Mouse (Mus musculus): ENCODE data around the gene Trarg1. TPM values are rescaled to one million over a fixed set of nuclear protein-coding genes. Genes with fewer than 3 reads are reported as not detected.

Gene Trarg1
- polyA plus RNA-seq, 1 experiment from 2014 or later, result 0.23 TPM

DNA sequence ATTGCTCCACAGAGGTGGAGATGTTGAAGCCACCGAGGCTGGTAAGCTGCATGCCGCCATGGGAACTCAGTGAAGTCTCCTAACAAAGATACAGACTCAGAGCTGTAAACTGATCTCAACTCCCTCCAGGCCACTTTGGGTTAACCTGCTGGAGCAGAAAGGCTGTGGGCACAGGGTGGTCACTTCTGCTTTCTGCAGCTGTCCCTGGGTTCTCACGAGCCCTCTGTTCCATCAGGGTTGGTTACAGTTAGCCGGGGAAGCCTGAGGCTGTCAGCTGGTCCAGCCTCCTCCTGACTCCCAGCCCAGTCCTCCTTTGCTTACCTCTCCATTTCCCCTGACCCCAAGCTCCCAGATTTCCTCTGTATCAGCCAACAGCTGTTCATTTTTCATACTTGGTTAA lies 11.8 kb upstream of the Trarg1 start:
- 25% methylated on average over 4 of the region's 4 CpGs for WGBS
- no peak overlapping the region for H3K4me2 ChIP-seq (ENCODE audit: low read length)
- DNase-seq (ENCODE audit: low spot score) (no peak), ATAC-seq (no peak)
- no peaks in the 10 kb centered on the region for H3K9me3 ChIP-seq (replicated peaks; ENCODE audit: control insufficient read depth, low read length)
- no peak overlapping the region for H3K9ac ChIP-seq (ENCODE audit: low read length)
- no peaks in the 10 kb centered on the region for H3K4me1 ChIP-seq (ENCODE audit: control insufficient read depth, insufficient read depth, low read length)
- no peak overlapping the region for H3K27ac ChIP-seq (ENCODE audit: low read depth, low read length)
- no peaks in the 10 kb centered on the region for H3K36me3 ChIP-seq (ENCODE audit: control insufficient read depth, insufficient read depth, low read length)
- peaks cover 61% of the 10 kb centered on the region for H3K27me3 ChIP-seq (replicated peaks; ENCODE audit: control insufficient read depth, insufficient read depth, low read length)
- H3K4me3 ChIP-seq (ENCODE audit: low read depth, low read length), result no peak overlapping the region

DNA sequence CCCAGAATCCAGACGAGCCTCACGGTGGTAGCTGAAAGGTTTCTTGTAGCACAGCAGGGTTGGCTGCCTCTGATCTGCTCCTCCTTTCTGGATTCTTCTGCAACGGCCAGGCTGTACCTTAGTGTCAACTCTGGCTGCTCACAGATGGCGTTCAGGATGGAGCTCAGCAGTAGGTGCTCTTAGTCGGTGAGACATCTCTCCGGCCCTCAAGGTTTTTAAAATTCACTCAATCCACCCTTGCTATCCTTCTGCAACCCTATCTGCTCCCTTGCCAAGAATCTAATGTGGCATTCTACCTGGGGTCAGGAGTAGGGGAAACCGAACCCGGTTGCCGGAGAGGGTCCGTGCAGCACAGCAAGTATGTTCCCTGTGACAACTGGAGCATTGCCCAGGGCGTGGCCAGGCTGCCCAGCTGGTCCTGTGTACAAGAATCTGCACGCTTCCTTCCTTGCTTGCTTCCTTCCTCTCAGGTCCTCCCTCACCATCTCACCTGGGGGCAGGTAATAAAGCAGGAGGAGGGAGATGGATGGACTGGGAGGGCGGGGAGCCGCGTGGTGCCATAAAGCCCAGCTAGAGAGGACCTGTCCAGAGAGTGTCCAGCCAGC lies 7.6 kb upstream of the Trarg1 start, which contains the start of gene Bhlha9:
TSS of gene Bhlha9 (plus strand) at position 600 of the 605 bp plus-strand sequence.
- no peaks in the 10 kb centered on the region for H3K9me3 ChIP-seq (replicated peaks; ENCODE audit: control insufficient read depth, low read length)
- no peak for DNase-seq (ENCODE audit: low spot score)
- peak within 1 kb of the TSS; percentile 56 for H3K4me2 ChIP-seq (ENCODE audit: low read length)
- H3K36me3 ChIP-seq (ENCODE audit: control insufficient read depth, insufficient read depth, low read length), result no peaks in the 10 kb centered on the region
- no peaks in the 10 kb centered on the region for H3K4me1 ChIP-seq (ENCODE audit: control insufficient read depth, insufficient read depth, low read length)
- no peak within 1 kb of the TSS for H3K27ac ChIP-seq (ENCODE audit: low read depth, low read length)
- H3K9ac ChIP-seq (ENCODE audit: low read length), result peak within 1 kb of the TSS; percentile 53
- H3K27me3 ChIP-seq (replicated peaks; ENCODE audit: control insufficient read depth, insufficient read depth, low read length), result peaks cover 56% of the 10 kb centered on the region
- no peak for ATAC-seq
- 57% methylated on average over 15 of the region's 15 CpGs for WGBS
- peak within 1 kb of the TSS; percentile 29 for H3K4me3 ChIP-seq (ENCODE audit: low read depth, low read length)

DNA sequence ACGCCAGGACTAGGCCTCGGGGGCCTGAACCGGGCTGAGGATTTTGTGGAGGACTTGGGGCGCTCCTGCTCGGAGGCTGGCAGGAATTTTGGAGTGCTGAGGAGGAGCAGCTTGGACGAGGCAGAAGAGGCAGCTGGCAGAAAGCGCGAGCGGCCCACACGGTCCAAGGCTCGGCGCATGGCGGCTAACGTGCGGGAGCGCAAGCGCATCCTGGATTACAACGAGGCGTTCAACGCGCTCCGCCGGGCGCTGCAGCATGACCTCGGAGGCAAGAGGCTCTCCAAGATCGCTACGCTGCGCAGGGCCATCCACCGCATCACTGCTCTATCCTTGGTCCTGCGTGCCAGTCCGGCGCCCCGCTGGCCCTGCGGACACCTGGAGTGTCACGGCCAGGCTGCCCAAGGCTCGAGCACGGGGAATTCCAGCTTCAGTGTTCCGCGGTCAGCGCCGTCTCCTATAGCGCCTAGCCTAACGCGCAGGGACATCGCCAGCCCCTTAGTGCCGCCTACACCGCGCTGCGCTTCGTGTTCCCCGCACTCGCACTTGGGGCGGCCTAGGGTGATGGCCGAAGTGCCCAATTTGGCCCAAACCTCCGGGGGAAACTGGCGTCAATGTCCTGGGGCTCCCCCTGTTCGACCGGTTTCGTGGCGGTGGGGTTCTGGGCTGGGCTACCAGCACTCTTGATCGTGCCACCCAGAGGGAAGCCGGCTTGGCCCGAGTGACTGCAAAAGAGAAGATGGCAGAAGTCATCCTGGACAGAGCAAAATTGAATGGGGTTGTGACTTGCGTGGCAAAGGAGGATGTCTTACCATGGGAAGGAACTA lies 6.8 kb upstream of the Trarg1 start:
- H3K27ac ChIP-seq (ENCODE audit: low read depth, low read length), result no peak overlapping the region
- no peaks in the 10 kb centered on the region for H3K4me1 ChIP-seq (ENCODE audit: control insufficient read depth, insufficient read depth, low read length)
- H3K9ac ChIP-seq (ENCODE audit: low read length), result peak overlapping the region; percentile 53
- H3K9me3 ChIP-seq (replicated peaks; ENCODE audit: control insufficient read depth, low read length), result no peaks in the 10 kb centered on the region
- H3K4me3 ChIP-seq (ENCODE audit: low read depth, low read length), result peak overlapping the region; percentile 29
- 3% methylated on average over 63 of the region's 64 CpGs for WGBS
- ATAC-seq, result no peak
- peak overlapping the region; percentile 56 for H3K4me2 ChIP-seq (ENCODE audit: low read length)
- H3K27me3 ChIP-seq (replicated peaks; ENCODE audit: control insufficient read depth, insufficient read depth, low read length), result peaks cover 48% of the 10 kb centered on the region
- H3K36me3 ChIP-seq (ENCODE audit: control insufficient read depth, insufficient read depth, low read length), result no peaks in the 10 kb centered on the region
- DNase-seq (ENCODE audit: low spot score), result peak; percentile 33

DNA sequence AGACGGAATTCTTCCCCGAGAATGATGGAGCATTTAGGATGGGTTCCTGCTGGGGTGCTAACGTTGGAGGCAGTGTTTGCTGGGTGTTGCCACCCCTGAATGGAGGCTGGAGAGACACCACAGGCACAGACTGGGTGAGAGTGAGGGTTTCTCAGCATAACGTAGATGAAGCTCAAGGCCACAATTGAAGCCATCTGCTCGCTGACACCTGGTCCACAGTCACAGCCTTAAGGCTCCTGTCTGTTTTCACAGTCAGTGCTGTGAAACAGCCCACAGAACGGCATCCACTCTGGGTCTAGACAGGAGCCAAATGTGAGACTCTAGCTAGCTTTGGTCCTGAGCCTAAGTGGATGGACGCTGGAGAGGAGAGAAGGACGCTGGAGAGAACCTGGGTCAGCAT lies 5.4 kb upstream of the Trarg1 start:
- Histone ChIP-seq H3K9me3 (replicated peaks; ENCODE audit: control insufficient read depth, low read length) (no peaks in the 10 kb centered on the region), H3K4me3 (ENCODE audit: low read depth, low read length) (no peak overlapping the region), H3K36me3 (ENCODE audit: control insufficient read depth, insufficient read depth, low read length) (no peaks in the 10 kb centered on the region), H3K4me1 (ENCODE audit: control insufficient read depth, insufficient read depth, low read length) (no peaks in the 10 kb centered on the region), H3K9ac (ENCODE audit: low read length) (no peak overlapping the region), H3K27ac (ENCODE audit: low read depth, low read length) (no peak overlapping the region), H3K27me3 (replicated peaks; ENCODE audit: control insufficient read depth, insufficient read depth, low read length) (peaks cover 45% of the 10 kb centered on the region), H3K4me2 (ENCODE audit: low read length) (no peak overlapping the region)
- ATAC-seq (no peak), DNase-seq (ENCODE audit: low spot score) (no peak)
- 50% methylated on average over 8 of the region's 8 CpGs for WGBS

DNA sequence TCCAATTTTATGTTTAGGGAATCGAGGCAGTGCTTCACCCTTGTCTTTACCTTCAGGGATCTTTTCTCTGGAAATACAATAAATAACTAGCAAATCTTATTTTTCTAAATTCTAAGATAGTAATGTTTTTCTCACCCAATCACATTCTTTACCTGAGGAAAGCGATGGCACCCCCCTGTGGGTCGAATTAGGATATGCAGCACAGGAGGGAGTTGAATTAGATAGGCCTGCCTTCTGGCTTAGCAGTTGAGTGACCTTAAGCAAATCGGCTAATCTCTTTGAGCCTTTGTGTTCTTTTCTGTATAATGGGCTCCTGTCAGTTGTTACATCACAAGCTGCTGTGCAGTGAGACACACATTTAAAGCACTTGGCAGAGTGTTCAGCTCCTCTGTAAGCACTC lies 4.9 kb upstream of the Trarg1 start:
- ATAC-seq, result no peak
- H3K9ac ChIP-seq (ENCODE audit: low read length), result no peak overlapping the region
- no peaks in the 10 kb centered on the region for H3K9me3 ChIP-seq (replicated peaks; ENCODE audit: control insufficient read depth, low read length)
- no peak overlapping the region for H3K4me3 ChIP-seq (ENCODE audit: low read depth, low read length)
- DNase-seq (ENCODE audit: low spot score), result no peak
- WGBS, result 38% methylated on average over 4 of the region's 4 CpGs
- H3K27ac ChIP-seq (ENCODE audit: low read depth, low read length), result no peak overlapping the region
- peaks cover 45% of the 10 kb centered on the region for H3K27me3 ChIP-seq (replicated peaks; ENCODE audit: control insufficient read depth, insufficient read depth, low read length)
- H3K4me1 ChIP-seq (ENCODE audit: control insufficient read depth, insufficient read depth, low read length), result no peaks in the 10 kb centered on the region
- no peaks in the 10 kb centered on the region for H3K36me3 ChIP-seq (ENCODE audit: control insufficient read depth, insufficient read depth, low read length)
- no peak overlapping the region for H3K4me2 ChIP-seq (ENCODE audit: low read length)

DNA sequence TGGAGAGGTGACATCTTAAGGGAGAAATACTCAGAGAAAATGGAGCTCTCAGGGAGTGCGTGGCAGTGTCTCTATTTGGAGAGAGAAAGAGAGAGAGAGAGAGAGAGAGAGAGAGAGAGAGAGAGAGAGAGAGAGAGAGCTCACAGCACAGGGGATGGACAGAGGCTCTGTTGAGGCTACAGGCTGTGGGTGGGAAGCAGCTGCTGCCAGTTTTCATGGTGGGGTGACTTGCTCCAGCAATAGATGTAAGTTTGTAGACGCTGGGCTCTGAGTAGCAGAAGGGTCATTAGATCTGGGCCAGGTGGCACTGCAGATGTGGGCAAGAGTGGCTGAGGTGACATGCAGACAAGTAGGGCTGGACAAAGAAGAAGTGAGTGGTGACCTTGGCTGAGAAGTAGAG lies 6.0 kb downstream of the Trarg1 start:
- H3K4me1 ChIP-seq (ENCODE audit: control insufficient read depth, insufficient read depth, low read length), result no peaks in the 10 kb centered on the region
- H3K27me3 ChIP-seq (replicated peaks; ENCODE audit: control insufficient read depth, insufficient read depth, low read length), result no peaks in the 10 kb centered on the region; the same call in 1 of the 2 replicates
- H3K36me3 ChIP-seq (ENCODE audit: control insufficient read depth, insufficient read depth, low read length), result no peaks in the 10 kb centered on the region
- H3K4me2 ChIP-seq (ENCODE audit: low read length), result no peak overlapping the region
- WGBS, result 73% methylated on average over 2 of the region's 2 CpGs
- H3K27ac ChIP-seq (ENCODE audit: low read depth, low read length), result no peak overlapping the region
- H3K9ac ChIP-seq (ENCODE audit: low read length), result no peak overlapping the region
- H3K4me3 ChIP-seq (ENCODE audit: low read depth, low read length), result no peak overlapping the region
- no peaks in the 10 kb centered on the region for H3K9me3 ChIP-seq (replicated peaks; ENCODE audit: control insufficient read depth, low read length)
- DNase-seq (ENCODE audit: low spot score) (no peak), ATAC-seq (no peak)

DNA sequence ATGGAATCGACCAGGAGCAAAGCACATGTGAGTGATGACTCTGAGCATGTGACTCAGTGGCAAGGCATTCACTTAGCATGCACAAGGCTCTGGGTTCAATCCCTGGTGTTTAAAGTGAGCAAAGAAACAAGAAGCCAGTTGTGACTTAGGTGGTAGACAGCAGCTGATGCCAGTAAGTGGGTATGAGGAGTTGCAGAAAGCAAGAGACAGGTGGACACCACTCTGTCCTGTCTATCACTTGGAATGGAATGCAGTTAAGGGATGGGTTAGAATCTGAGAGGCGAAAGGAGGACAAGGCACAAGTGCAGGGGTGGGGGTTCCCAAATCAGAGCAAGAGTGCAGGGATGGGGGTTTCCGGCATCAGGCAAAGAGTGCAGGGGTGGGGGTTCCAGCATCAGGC lies 12.5 kb downstream of the Trarg1 start:
- Histone ChIP-seq H3K9ac (ENCODE audit: low read length) (no peak overlapping the region), H3K27me3 (replicated peaks; ENCODE audit: control insufficient read depth, insufficient read depth, low read length) (no peaks in the 10 kb centered on the region), H3K4me3 (ENCODE audit: low read depth, low read length) (no peak overlapping the region), H3K36me3 (ENCODE audit: control insufficient read depth, insufficient read depth, low read length) (no peaks in the 10 kb centered on the region), H3K4me1 (ENCODE audit: control insufficient read depth, insufficient read depth, low read length) (no peaks in the 10 kb centered on the region), H3K4me2 (ENCODE audit: low read length) (no peak overlapping the region), H3K27ac (ENCODE audit: low read depth, low read length) (no peak overlapping the region), H3K9me3 (replicated peaks; ENCODE audit: control insufficient read depth, low read length) (no peaks in the 10 kb centered on the region)
- no peak for DNase-seq (ENCODE audit: low spot score)
- no peak for ATAC-seq
- 80% methylated on average over 3 of the region's 3 CpGs for WGBS

DNA sequence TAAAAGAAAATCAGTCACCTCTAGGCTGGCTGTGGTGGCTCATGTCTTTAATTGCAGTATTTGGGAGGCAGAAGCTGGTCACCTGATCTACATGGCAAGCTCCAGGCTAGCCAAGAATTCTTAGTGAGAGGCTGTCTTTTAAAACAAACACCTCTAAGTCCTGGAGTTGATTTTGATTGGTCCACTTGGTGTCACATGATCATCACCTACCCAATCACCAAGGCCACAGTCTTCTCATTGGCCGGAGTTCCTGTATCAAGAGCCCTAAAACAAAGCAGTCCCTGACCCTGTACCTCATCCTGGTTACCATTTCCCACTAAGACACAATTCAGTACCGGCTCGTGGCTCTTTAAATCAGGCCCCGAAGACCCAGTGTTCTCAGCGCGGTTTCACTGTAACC lies 16.2 kb downstream of the Trarg1 start:
- H3K36me3 ChIP-seq (ENCODE audit: control insufficient read depth, insufficient read depth, low read length), result no peaks in the 10 kb centered on the region
- no peaks in the 10 kb centered on the region for H3K4me1 ChIP-seq (ENCODE audit: control insufficient read depth, insufficient read depth, low read length)
- H3K27ac ChIP-seq (ENCODE audit: low read depth, low read length), result no peak overlapping the region
- H3K27me3 ChIP-seq (replicated peaks; ENCODE audit: control insufficient read depth, insufficient read depth, low read length), result no peaks in the 10 kb centered on the region
- no peak overlapping the region for H3K4me2 ChIP-seq (ENCODE audit: low read length)
- 82% methylated on average over 6 of the region's 6 CpGs for WGBS
- H3K4me3 ChIP-seq (ENCODE audit: low read depth, low read length), result no peak overlapping the region
- peak; percentile 9 for DNase-seq (ENCODE audit: low spot score)
- no peak overlapping the region for H3K9ac ChIP-seq (ENCODE audit: low read length)
- H3K9me3 ChIP-seq (replicated peaks; ENCODE audit: control insufficient read depth, low read length), result no peaks in the 10 kb centered on the region
- no peak for ATAC-seq

DNA sequence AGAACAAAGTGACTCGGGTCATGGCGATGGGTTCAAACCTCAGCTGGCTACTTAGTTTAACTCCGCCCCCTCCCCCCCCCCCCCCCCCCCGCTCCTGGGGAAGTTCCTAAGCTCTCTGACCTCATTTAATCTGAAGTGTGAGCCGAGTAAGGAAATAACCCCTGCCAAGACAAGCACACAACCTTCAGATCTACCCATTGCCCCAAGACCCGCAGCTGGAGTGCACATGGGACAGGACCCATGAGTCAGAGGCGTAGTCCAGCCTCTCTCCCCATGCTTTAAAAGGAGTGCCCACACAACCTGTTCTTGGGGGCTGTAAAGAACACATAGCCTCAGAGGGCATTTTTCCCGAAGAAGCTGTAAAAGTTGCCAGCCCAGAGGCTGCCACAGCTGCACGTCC lies 20.0 kb downstream of the Trarg1 start:
- H3K4me2 ChIP-seq (ENCODE audit: low read length), result no peak overlapping the region

More for the DNA sequence above, 20.0 kb downstream of the Trarg1 start:
- no peak overlapping the region for H3K9ac ChIP-seq (ENCODE audit: low read length)
- no peaks in the 10 kb centered on the region for H3K27me3 ChIP-seq (replicated peaks; ENCODE audit: control insufficient read depth, insufficient read depth, low read length)
- H3K4me3 ChIP-seq (ENCODE audit: low read depth, low read length), result no peak overlapping the region
- no peaks in the 10 kb centered on the region for H3K36me3 ChIP-seq (ENCODE audit: control insufficient read depth, insufficient read depth, low read length)
- ATAC-seq (no peak), DNase-seq (ENCODE audit: low spot score) (no peak)
- 63% methylated on average over 7 of the region's 9 CpGs for WGBS
- H3K27ac ChIP-seq (ENCODE audit: low read depth, low read length), result no peak overlapping the region
- H3K9me3 ChIP-seq (replicated peaks; ENCODE audit: control insufficient read depth, low read length), result no peaks in the 10 kb centered on the region
- no peaks in the 10 kb centered on the region for H3K4me1 ChIP-seq (ENCODE audit: control insufficient read depth, insufficient read depth, low read length)

All from forebrain, embryonic 14.5 days (tissue).